ENCODE assay signal across 8 mouse cellular contexts in genomic region chr5:137783901-137784540, GRCm38 (mm10). TPM values are rescaled to one million over a fixed set of nuclear protein-coding genes. Genes with fewer than 3 reads are reported as not detected.
DNase-seq lines count a peak whose midpoint lies in the region; ATAC-seq and TF ChIP-seq lines count a peak whose summit lies in the region.

No protein-coding gene starts in this region.

- ATAC-seq in embryonic facial prominence, embryonic 15.5 days (ENCODE audit: insufficient number of reproducible peaks, low FRiP score, low TSS enrichment, low read depth): no peak
- ATAC-seq in intestine, embryonic 15.5 days: no peak
- ATAC-seq in neural tube, embryonic 12.5 days (ENCODE audit: low FRiP score, low read depth): no peak
- no peak for ATAC-seq in granulocyte monocyte progenitor cell, adult 5-6 weeks (replicated peaks; ENCODE audit: poor library complexity, severe bottlenecking)

- peaks cover 40% of the 10 kb centered on the region for H3K36me3 ChIP-seq in embryonic facial prominence, embryonic 15.5 days
- peaks cover 21% of the 10 kb centered on the region for H3K36me3 ChIP-seq in intestine, embryonic 15.5 days
- peaks cover 46% of the 10 kb centered on the region for H3K36me3 ChIP-seq in neural tube, embryonic 12.5 days

- H3K27ac ChIP-seq in layer of hippocampus, adult 2 months: peak overlapping the region; percentile 98; the same call in 1 of the 2 replicates
- H3K27ac ChIP-seq in embryonic facial prominence, embryonic 15.5 days (replicated peaks): 0 out of 2 replicates have a peak overlapping the region, but pooled peaks have one; percentile 12
- H3K27ac ChIP-seq in intestine, embryonic 15.5 days: no peak overlapping the region
- no peak overlapping the region for H3K27ac ChIP-seq in neural tube, embryonic 12.5 days

- peak overlapping the region; percentile 12; the same call in 1 of the 2 replicates for H3K9ac ChIP-seq in embryonic facial prominence, embryonic 15.5 days
- peak overlapping the region; percentile 95 for H3K9ac ChIP-seq in intestine, embryonic 15.5 days
- H3K9ac ChIP-seq in neural tube, embryonic 12.5 days: peak overlapping the region; percentile 96

- peak overlapping the region; percentile 80 for H3K4me2 ChIP-seq in embryonic facial prominence, embryonic 15.5 days (replicated peaks)
- H3K4me2 ChIP-seq in intestine, embryonic 15.5 days (replicated peaks): peak overlapping the region; percentile 83
- peak overlapping the region; percentile 86 for H3K4me2 ChIP-seq in neural tube, embryonic 12.5 days (replicated peaks)

- H3K9me3 ChIP-seq in embryonic facial prominence, embryonic 15.5 days (replicated peaks): no peaks in the 10 kb centered on the region
- no peaks in the 10 kb centered on the region for H3K9me3 ChIP-seq in intestine, embryonic 15.5 days
- H3K9me3 ChIP-seq in neural tube, embryonic 12.5 days: no peaks in the 10 kb centered on the region

- intact Hi-C loops in left cerebral cortex, postnatal 14 days (cut with DNase I): loop anchor here (10.0 kb wide), 1 partner anchor 331 kb away; the partner anchor contains the start of gene Zscan21

- 57% methylated on average over 9 of the region's 9 CpGs for WGBS in embryonic facial prominence, embryonic 15.5 days
- WGBS in intestine, embryonic 15.5 days: 61% methylated on average over 9 of the region's 9 CpGs
- 79% methylated on average over 9 of the region's 9 CpGs for WGBS in neural tube, embryonic 12.5 days

- DNase-seq in layer of hippocampus, adult 2 months (ENCODE audit: low spot score in 2 of 2): no peak
- DNase-seq in layer of hippocampus, adult 9-10 months (ENCODE audit: low spot score): no peak
- DNase-seq in left cerebral cortex, postnatal 14 days (ENCODE audit: low spot score in 2 of 2): no peak
- no peak for DNase-seq in urinary bladder, postnatal 25 days (ENCODE audit: low spot score)

- TF ChIP-seq CTCF in layer of hippocampus, adult 2 months (conservative IDR thresholded peaks at IDR 0.05): no peak

- H3K27me3 ChIP-seq in embryonic facial prominence, embryonic 15.5 days: no peaks in the 10 kb centered on the region
- no peaks in the 10 kb centered on the region for H3K27me3 ChIP-seq in intestine, embryonic 15.5 days (replicated peaks)
- no peaks in the 10 kb centered on the region; the same call in 1 of the 2 replicates for H3K27me3 ChIP-seq in neural tube, embryonic 12.5 days (replicated peaks)

- H3K4me3 ChIP-seq in layer of hippocampus, adult 2 months: peak overlapping the region; percentile 79
- peak overlapping the region; percentile 69 for H3K4me3 ChIP-seq in embryonic facial prominence, embryonic 15.5 days (replicated peaks)
- H3K4me3 ChIP-seq in intestine, embryonic 15.5 days (replicated peaks): peak overlapping the region; percentile 88
- peak overlapping the region; percentile 87 for H3K4me3 ChIP-seq in neural tube, embryonic 12.5 days

- H3K4me1 ChIP-seq in embryonic facial prominence, embryonic 15.5 days: peaks cover 45% of the 10 kb centered on the region
- H3K4me1 ChIP-seq in intestine, embryonic 15.5 days (replicated peaks): peaks cover 44% of the 10 kb centered on the region
- H3K4me1 ChIP-seq in neural tube, embryonic 12.5 days: peaks cover 56% of the 10 kb centered on the region

RNA-seq across cellular contexts. Expression of gene Mepce, which starts 3.4 kb away (rescaled TPM):
- total RNA-seq in layer of hippocampus, adult 2 months (2021): 10 to 100 TPM; 43.6 to 49.2 TPM
- polyA plus RNA-seq in embryonic facial prominence, embryonic 15.5 days (2015; fragmentation: Nextera tagmentation; extraction: Ambion mirVana): 12.4 and 13.7 TPM in 2 replicates
- polyA plus RNA-seq in intestine, embryonic 15.5 days (2015; fragmentation: Nextera tagmentation; extraction: Ambion mirVana): 8.9 and 9.2 TPM in 2 replicates
- polyA plus RNA-seq in neural tube, embryonic 12.5 days (2016; fragmentation: Nextera tagmentation; extraction: Ambion mirVana): 11.3 and 15.4 TPM in 2 replicates
- 10 to 100 TPM; 29.2 to 30.2 TPM for total RNA-seq in left cerebral cortex, postnatal 14 days (2021)
- 33.9 and 35.2 TPM in 2 replicates for total RNA-seq in granulocyte monocyte progenitor cell, adult 5-6 weeks (2014; fragmentation: Nextera tagmentation)
- total RNA-seq in granulocyte monocyte progenitor cell, adult 5-6 weeks (2017): 14.5 and 48.4 TPM in 2 replicates

RNA-seq across cellular contexts. Expression of gene Zcwpw1, which starts 3.6 kb away (rescaled TPM):
- 1 to 10 TPM; 5.7 to 8.1 TPM for total RNA-seq in layer of hippocampus, adult 2 months (2021)
- 22.4 and 26.1 TPM in 2 replicates for polyA plus RNA-seq in embryonic facial prominence, embryonic 15.5 days (2015; fragmentation: Nextera tagmentation; extraction: Ambion mirVana)
- 13.6 and 15.6 TPM in 2 replicates for polyA plus RNA-seq in intestine, embryonic 15.5 days (2015; fragmentation: Nextera tagmentation; extraction: Ambion mirVana)
- 12.2 and 16.6 TPM in 2 replicates for polyA plus RNA-seq in neural tube, embryonic 12.5 days (2016; fragmentation: Nextera tagmentation; extraction: Ambion mirVana)
- 1 to 10 TPM; 4.4 to 7.4 TPM for total RNA-seq in left cerebral cortex, postnatal 14 days (2021)
- total RNA-seq in granulocyte monocyte progenitor cell, adult 5-6 weeks (2014; fragmentation: Nextera tagmentation): 1.0 and 2.6 TPM in 2 replicates
- total RNA-seq in granulocyte monocyte progenitor cell, adult 5-6 weeks (2017): 12.7 and 13.0 TPM in 2 replicates

RNA-seq across cellular contexts. Expression of gene Ppp1r35, which starts 5.4 kb away (rescaled TPM):
- total RNA-seq in layer of hippocampus, adult 2 months (2021): 10 to 100 TPM; 19.8 to 25.4 TPM
- polyA plus RNA-seq in embryonic facial prominence, embryonic 15.5 days (2015; fragmentation: Nextera tagmentation; extraction: Ambion mirVana): 34.5 and 39.9 TPM in 2 replicates
- 22.3 and 22.7 TPM in 2 replicates for polyA plus RNA-seq in intestine, embryonic 15.5 days (2015; fragmentation: Nextera tagmentation; extraction: Ambion mirVana)
- 61.5 TPM in 2 replicates for polyA plus RNA-seq in neural tube, embryonic 12.5 days (2016; fragmentation: Nextera tagmentation; extraction: Ambion mirVana)
- 10 to 100 TPM; 26.0 to 29.2 TPM for total RNA-seq in left cerebral cortex, postnatal 14 days (2021)
- 29.4 and 36.7 TPM in 2 replicates for total RNA-seq in granulocyte monocyte progenitor cell, adult 5-6 weeks (2014; fragmentation: Nextera tagmentation)
- 22.9 and 24.1 TPM in 2 replicates for total RNA-seq in granulocyte monocyte progenitor cell, adult 5-6 weeks (2017)

RNA-seq across cellular contexts. Expression of gene Tsc22d4, which starts 38.5 kb away (rescaled TPM):
- total RNA-seq in layer of hippocampus, adult 2 months (2021): 100 to 1,000 TPM; 160 to 174 TPM
- polyA plus RNA-seq in embryonic facial prominence, embryonic 15.5 days (2015; fragmentation: Nextera tagmentation; extraction: Ambion mirVana): 167 and 175 TPM in 2 replicates
- polyA plus RNA-seq in intestine, embryonic 15.5 days (2015; fragmentation: Nextera tagmentation; extraction: Ambion mirVana): 117 and 118 TPM in 2 replicates
- 68.4 and 68.7 TPM in 2 replicates for polyA plus RNA-seq in neural tube, embryonic 12.5 days (2016; fragmentation: Nextera tagmentation; extraction: Ambion mirVana)
- 100 to 1,000 TPM; 169 to 181 TPM for total RNA-seq in left cerebral cortex, postnatal 14 days (2021)
- 71.5 and 78.5 TPM in 2 replicates for total RNA-seq in granulocyte monocyte progenitor cell, adult 5-6 weeks (2014; fragmentation: Nextera tagmentation)
- 57.5 and 74.8 TPM in 2 replicates for total RNA-seq in granulocyte monocyte progenitor cell, adult 5-6 weeks (2017)

RNA-seq across cellular contexts. Expression of gene Nyap1, which starts 42.6 kb away (rescaled TPM):
- total RNA-seq in layer of hippocampus, adult 2 months (2021): 10 to 100 TPM; 70.4 to 72.5 TPM
- 4.6 and 4.7 TPM in 2 replicates for polyA plus RNA-seq in embryonic facial prominence, embryonic 15.5 days (2015; fragmentation: Nextera tagmentation; extraction: Ambion mirVana)
- polyA plus RNA-seq in intestine, embryonic 15.5 days (2015; fragmentation: Nextera tagmentation; extraction: Ambion mirVana): 2.3 and 2.8 TPM in 2 replicates
- 16.4 and 21.8 TPM in 2 replicates for polyA plus RNA-seq in neural tube, embryonic 12.5 days (2016; fragmentation: Nextera tagmentation; extraction: Ambion mirVana)
- 10 to 100 TPM; 78.5 to 83.4 TPM for total RNA-seq in left cerebral cortex, postnatal 14 days (2021)
- total RNA-seq in granulocyte monocyte progenitor cell, adult 5-6 weeks (2014; fragmentation: Nextera tagmentation): not detected in 2 replicates
- not detected in 2 replicates for total RNA-seq in granulocyte monocyte progenitor cell, adult 5-6 weeks (2017)

Comparison
In these comparisons a context has a peak if more than half of its experiments do, and no peak if none do; other contexts are left out.
1. H3K27ac ChIP-seq: peak in layer of hippocampus, adult 2 months (single experiment) and embryonic facial prominence, embryonic 15.5 days (single experiment); none in intestine, embryonic 15.5 days (single experiment) and neural tube, embryonic 12.5 days (single experiment).
2. H3K9ac ChIP-seq: peak in every context shown above with its lines; median percentile 96 in neural tube, embryonic 12.5 days; 95 in intestine, embryonic 15.5 days; 12 in embryonic facial prominence, embryonic 15.5 days.
3. Peak in every context shown above with its lines, with median percentiles within 50 percentile points of each other: H3K4me3 ChIP-seq and H3K4me2 ChIP-seq.